Mouse (Mus musculus): Measurements from ENCODE around the gene Scn2a.
A peak's percentile ranks its signal among the peaks of the same experiment; 100 is the strongest.

Gene Scn2a

DNA sequence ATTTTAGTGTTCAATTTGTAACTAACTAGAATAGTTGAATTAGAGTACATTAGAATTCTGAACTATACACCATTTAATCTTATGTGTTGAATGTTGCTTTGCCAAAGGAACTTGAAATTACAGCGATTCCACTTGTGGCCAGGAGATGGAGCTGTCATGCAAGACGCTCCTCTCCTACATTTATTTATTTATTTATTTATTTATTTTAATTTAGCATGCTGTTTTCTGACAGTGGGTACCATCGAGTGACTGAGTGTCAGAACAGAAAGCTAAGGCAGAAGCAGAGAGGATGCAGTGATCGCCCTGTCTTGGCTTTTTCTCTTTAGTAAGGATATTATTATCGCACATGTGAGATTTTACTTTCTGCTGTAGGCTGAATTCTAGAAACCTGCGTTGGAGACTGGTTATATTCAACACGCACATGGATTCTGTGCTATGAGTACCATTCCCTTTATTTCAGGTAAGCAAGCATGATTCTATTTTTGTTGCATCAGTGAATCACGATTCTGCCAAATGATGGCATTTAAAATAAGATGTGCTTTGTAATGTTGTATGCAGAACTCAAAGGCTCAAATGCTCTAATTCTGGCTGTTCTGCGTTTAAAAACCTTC, at the start of gene Scn2a:
TSS of gene Scn2a (plus strand) at position 216 of the 611 bp plus-strand sequence.
- DNase-seq (ENCODE audit: low read depth, low spot score) = peak; percentile 52

DNA sequence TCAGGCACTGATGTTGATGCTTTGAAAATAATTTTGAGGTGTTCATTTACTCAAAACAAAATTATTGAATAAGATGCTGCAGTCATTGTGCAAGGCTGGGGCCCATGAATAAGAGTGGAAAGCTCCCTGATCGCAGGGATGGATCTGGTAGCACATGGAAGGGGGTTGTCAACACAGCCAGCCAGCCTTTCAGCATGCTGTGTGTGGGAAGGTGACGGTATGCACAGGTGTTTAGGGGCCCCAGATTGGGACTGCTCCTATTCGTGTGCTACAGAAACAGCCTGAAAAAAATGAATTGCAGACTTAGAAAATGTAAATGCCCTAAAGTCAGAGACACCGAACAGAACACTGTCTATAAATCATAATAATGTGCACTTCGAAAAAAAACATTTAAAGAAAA, 32.9 kb upstream of the Scn2a start:
- DNase-seq (ENCODE audit: low read depth, low spot score) = no peak

DNA sequence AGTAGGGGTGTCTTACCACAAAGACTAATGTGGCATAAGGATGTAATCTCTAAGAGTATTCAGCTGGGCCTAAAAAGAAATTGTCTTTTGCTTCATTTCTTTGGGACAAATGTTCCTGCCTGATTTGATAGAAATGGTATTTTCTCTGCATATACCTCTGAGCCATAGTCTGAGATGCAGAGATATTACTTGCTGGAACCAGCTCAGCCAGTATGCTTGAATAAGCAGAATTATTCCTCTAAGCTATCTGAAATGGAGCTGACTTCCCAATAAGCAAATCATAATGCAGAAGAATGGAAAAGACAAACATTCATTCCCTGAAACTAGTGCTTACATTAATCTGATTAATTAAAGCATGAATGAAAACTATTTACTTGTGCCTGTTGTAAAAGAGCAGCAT, 12.8 kb upstream of the Scn2a start:
- DNase-seq (ENCODE audit: low read depth, low spot score) = no peak

DNA sequence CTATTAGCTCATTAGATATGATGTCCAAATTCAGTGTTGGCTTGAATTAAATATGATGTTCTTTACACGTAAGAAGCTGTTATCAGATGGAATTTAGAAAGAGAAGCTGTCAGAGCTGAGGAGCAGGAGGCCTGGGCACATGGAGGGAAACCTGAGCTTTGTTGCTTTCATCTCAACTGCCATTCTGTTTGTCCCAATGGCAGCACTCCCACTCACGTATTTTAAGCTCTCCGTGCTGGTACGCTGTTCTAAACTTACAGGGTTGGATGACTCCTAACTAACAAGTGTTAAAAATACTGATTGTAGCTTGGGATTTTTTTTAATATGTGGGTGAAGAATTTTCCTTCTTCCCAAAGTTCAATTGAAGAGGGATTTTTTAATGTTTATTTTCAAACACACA, 8.7 kb upstream of the Scn2a start:
- DNase-seq (ENCODE audit: low read depth, low spot score) = no peak

DNA sequence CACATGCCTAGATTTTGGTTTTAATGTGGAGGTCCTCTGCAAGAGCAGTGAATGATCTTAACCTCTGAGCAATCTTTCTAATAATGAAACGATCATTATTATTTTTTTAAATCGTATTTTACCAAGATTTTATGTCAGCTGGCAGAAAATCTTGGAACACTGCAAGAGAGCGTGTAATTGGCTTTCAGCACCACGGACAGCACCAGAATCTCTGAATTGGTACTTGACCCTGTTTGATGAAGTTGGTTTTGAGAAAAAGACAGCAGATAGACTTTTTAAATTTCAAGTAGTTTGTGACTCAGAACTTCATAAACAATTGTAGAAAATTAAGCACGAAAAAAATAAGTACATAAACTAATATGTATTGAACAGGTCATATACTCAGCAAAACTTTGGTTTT, 790 bp upstream of the Scn2a start:
- no peak for DNase-seq (ENCODE audit: low read depth, low spot score)

DNA sequence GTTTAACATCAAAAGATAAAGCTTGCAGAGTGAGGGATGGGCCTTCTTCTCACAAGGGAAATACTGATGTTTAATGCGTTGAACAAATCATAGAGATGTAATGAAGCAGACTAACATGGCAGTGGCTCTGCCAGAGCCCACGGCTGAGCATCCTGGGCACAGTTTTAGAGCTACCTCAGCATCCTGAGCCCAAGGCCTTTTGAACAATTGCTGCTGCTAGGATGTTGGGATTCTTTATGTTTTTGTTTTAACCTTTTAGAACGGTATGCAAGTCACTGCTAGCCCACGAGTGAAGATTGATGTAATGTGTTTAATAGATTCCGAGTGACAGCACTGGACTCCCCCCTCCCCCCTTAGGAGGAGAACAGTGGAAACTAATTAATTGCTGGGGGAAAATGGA, 683 bp downstream of the Scn2a start:
- peak; percentile 24 for DNase-seq (ENCODE audit: low read depth, low spot score)

DNA sequence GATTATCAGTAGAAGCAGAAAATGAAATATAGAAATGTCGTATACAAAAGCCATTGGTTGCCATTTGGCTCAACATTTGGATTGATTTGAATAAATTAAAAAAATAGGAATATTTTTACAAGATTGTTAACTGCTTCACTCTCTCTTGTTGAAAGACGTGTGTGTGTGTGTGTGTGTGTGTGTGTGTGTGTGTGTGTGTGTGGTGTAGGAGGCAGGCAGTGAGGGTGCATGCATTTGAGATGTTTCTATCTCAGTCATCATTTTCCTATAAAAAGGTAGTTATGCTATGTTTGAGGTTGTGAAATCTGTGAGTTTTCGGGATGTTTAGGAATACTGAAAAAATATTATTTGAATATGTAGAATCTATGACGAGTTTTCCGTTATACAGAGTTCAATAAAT, 1.3 kb downstream of the Scn2a start:
- DNase-seq (ENCODE audit: low read depth, low spot score) = no peak

DNA sequence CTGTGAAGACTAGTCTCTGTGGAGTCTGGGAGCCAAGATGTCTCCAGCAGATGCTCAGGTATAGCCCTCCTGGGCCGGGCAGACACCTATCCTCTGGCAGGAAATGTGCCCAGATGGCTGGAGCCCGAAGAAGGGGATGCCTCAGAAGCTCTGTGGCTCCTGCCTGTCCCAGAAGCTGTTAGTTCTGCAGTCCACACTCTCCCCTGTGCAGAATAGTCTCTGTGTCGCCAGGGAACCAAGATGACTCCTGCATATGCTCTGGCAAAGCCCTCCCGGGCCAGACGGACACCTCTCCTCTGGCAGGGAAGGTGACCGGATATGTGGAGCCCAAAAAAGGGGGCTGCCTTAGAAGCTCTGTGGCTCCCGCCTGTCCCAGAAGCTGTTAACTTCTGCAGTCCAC, 32.1 kb downstream of the Scn2a start:
- DNase-seq (ENCODE audit: low read depth, low spot score) = no peak

DNA sequence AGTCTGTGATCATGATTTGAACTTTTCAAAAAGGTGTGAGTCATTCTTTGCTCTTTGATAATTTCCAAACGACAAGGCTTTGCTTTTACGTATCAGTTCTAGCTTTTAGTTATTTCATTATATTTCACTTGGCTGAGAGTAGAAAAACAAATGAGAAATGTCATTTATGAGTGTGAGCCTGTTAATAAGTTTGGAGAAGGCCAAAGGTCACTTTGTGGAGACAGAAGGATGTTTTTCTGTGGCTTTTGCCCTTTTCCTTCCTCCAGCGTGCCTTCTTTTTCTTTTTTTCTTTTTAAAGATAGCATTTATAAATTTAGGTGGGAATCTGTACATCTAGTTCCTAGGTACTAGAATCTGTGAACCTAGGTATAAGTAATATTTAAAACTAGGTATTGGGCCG, 36.5 kb downstream of the Scn2a start:
- DNase-seq (ENCODE audit: low read depth, low spot score) = no peak

DNA sequence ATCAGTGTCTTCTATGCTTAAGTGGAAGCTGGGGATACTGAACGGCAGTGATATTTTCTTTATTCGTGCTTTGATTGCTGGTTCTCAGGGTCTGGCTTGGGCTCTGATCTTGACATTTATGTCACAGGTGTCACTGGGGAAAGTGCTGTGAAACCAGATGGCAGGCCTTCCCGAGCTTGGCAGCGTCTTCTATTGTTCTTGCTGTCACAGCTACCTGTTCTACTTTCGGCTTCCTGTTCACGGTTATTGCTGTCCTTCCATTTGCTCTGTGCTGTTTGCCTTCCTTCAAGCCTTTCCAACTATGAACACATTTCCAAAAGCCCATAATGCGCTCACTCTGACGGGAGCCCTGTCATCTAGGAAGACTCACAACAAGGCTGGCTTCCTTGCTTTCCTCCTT, 37.9 kb downstream of the Scn2a start:
- DNase-seq (ENCODE audit: low read depth, low spot score) = no peak

DNA sequence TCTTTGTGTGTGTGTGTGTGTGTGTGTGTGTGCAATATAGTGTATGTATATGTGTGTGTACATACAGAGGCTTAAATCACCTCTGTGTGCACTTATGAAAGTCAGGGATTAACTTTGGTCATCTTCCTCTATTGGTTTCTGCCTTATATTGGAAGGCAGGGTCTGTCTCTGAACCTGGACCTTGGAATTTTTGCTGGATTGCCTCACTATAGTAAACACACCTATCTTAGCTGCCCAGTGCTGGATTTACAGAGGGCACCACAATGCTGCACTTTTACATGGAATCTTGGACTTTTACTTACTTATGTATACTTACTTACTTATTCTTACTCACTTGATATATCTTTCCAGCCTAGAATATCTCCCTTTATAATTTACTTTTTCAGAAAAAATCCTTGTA, 43.3 kb downstream of the Scn2a start:
- no peak for DNase-seq (ENCODE audit: low read depth, low spot score)

DNA sequence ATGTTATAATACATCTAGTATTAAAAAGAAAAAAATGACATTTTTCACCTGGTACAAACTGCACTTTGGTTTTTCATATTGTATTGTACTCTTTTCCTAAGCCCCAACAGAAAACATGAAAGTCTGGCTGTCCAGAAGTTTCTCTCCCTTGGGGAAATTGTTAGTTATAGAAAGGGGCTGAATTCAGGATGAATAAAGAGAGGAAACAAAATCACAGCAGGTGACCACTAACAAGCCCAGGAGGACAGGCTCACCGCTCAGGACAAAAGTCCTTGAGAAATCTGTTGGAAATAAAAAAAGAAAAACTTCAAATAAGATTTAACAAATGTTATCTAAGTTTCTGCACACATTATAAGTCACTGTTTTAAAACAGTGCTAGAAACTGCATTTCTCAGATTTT, 43.9 kb downstream of the Scn2a start:
- no peak for DNase-seq (ENCODE audit: low read depth, low spot score)

DNA sequence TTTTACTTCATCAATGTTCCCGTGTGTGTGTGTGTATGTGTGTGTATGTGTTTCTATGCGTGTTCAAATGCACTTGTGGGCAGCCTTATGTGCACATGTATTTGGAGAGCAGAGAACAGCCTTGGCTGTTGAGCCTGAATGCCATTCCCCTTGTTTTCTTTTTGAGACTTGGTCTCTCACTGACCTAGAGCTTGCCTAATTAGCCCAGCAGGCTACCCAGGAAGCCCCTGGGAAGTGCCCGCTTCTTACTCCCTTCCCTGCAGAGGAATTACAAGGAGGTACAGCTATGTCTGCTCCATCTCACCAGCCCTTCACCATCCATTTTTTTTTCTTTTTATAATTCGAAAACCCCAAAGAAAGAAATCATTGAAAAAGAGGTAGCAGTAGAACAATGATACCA, 44.6 kb downstream of the Scn2a start:
- DNase-seq (ENCODE audit: low read depth, low spot score) = no peak

DNA sequence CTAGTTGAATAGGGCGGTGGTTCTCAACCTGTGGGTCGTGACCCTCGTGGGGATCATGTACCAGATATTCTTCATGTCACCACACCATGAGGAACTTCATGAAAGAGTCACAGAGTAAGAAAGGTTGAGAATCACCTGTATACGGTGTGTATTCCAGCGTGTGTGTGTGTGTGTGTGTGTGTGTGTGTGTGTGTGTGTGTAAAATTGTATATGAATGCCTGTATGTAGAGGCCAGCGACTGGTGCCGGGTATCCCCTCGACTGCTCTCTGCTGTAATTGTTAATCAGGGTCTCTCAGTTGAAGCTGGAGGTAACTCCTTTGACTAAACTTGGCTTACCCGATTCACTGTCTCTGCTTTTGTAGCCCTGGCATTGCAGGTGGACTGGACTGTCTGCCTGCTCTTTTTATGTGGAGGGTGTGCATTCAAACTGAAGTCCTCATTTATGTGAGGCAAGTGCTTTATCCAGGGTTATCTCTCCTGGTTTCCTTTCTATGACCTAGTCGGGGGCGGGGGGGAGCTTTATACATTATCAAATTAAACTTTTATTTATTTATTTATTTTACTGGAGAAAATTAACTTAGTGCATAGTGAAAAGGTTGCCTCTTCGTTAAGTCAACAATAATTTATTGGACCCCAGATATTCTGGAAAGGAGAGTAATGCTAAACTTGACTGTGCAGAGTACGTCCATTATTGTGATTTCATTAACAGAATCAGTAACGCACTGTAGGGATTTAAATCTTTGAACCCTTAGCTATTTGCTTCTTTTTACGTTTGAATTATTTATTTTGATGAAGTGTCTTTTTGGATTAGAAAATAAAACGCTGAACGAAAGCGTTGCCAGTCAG, 47.2 kb downstream of the Scn2a start:
- no peak for DNase-seq (ENCODE audit: low read depth, low spot score)

DNA sequence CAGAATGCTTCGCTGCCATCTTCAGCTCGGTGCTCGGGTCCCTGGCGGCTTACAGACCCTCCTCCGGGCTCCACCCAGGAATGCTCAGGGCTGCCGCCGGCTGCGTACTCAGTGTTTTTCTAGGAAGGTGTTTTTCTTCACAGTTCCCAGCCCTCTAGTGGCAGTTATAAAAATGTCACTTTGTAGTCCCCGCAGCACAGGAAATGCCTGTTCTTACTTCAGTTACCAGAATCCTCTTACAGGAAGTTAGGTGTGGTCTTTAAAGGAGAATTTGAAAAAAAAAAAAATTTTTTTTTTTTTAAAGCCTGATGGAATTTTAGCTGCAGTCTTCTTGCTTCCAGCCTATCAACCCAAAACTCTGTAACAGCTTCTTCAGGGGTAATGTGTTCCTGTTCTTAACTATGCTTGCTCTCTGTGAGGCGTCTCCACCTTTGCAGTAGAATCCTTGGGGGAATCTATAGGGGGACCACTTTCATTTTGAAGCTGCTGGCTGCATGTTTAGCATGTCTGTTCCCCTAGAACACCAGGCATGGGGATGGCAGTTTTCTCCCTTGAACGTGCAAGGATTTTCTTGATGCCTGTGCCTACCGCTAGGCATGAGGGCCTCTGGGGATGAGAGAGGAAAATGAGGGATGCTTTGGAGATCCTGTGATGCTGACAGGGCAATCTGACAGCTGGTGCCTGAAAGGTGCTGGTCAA, 48.0 kb downstream of the Scn2a start:
- peak; percentile 93 for DNase-seq (ENCODE audit: low read depth, low spot score)

DNA sequence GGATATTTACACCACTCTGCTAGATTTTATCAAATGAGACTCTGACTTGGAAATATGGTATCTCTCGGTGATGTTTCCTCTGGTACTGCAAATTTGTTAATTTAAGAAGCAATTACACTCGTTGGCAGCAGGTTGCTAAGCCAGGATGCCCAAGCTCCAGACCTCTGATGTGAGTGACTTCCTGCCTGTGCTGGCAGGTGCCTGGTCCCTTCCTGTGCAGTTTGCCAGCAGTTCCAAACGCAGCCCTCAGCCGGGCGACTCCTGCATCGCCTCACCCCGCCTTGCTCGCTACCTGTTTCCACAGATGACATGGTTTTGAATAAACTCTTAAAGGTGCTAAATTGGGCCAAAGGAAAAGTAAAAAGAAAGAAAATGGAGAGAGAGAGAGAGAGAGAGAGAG, 49.0 kb downstream of the Scn2a start:
- DNase-seq (ENCODE audit: low read depth, low spot score) = no peak

DNA sequence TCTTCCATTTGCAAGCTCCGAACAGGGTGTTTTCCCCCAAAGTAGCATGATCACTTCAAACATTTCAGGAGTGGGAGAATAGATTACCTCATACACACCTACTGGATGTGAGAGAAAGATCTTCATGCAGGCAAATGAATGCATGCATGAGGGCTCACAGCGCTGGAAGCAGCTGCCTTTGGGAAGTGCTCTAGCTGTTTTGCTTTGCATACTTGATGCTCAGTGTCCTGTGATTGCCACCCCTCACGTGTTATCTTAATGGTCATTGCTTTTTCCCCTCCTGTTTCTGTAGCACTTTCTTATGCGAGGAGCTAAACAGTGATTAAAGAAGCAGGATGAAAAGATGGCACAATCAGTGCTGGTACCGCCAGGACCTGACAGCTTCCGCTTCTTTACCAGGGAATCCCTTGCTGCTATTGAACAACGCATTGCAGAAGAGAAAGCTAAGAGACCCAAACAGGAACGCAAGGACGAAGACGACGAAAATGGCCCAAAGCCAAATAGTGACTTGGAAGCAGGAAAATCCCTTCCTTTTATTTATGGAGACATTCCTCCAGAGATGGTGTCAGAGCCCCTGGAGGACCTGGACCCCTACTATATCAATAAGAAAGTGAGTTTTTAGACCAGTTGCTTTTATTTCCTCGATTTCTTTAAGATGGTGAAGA, 49.7 kb downstream of the Scn2a start:
- no peak for DNase-seq (ENCODE audit: low read depth, low spot score)

DNA sequence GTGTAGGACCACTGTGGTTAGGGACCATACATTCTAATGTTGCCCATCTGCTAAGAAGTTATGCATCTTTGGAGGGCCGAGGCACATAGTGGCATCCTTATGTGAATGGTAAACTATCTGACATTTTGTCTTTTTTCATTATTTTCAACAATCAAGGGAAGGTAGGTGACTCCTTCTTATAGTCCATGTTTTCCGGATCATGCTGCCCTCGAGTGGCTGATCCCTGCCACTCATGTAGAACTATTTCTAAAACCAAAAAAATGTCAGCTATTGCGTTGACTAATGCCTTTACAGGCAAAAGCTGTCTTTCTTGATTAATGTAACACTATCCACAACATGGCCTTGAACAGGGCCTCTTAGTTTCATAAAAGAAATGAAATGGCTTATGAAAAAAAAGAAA, 59.0 kb downstream of the Scn2a start:
- no peak for DNase-seq (ENCODE audit: low read depth, low spot score)

DNA sequence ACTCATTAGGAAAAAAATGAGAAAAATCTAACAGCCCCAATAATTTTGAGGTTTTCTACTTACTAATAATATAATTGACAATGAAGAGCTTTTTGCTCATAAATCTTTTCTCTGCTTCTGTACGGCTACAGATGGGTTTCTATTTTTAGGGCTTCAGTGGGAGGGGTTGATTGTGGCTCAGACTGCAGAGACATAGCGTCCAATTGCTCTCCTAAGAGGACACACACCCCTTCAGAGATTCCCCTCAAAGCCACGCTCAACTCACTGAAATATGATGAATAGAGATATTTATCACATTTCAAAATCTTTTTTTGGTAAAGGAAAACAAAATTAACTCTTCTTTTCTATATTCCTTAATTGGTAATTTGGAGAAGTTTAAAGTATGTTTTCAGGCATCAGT, 64.6 kb downstream of the Scn2a start:
- no peak for DNase-seq (ENCODE audit: low read depth, low spot score)

DNA sequence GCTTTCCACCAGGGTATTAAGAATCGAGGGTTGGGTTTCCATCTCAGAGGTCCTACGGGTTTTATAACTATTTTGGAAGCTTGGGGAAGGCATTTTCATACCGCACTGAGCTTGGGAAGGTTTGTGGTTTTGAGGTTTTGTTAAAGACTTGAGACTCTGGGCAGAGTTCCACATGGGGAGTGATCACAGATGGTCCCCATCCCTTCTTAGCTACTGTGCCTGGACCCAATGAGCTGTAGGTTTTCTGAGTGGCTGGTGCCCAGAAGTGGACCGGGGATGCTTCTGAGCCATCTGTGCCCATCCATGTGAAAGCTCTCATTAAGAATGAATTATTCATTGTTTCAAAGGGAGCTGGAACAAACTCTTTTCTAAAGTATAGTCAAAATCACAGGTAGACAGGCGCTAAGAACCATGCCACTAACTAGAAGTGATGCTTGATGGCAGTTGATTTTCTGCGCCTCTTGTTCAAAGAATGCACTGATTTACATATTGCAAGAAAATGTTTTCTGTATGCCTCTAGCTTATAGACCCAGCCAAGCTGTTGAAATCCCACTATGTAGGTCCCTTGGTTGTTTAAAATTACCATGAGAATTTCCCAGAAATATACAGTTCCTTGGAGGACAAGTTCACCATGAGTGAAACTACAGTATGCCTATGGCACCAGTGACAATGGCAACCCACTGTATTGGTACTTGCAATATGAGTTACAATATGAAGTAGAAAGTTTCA, 70.0 kb downstream of the Scn2a start:
- DNase-seq (ENCODE audit: low read depth, low spot score) = peak; percentile 62

DNA sequence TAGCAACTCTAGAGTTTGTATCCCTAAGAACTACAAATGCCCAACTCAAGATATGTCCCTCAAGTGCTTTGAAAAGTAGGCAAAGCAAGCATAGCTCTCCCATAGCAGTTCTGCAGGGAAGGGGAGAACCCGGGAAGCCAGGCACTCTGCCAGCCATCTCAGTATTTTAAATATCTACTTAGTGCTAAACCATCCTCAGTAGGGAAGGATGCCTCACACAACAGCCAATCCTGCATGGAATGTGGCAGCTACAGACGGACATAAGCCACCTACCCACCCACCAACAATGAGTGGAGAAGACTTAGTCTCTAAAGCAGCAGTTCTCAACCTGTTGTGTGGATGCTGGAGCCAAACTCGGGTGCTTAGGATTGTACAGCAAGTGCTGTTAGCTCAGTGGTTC, 73.9 kb downstream of the Scn2a start:
- no peak for DNase-seq (ENCODE audit: low read depth, low spot score)

DNA sequence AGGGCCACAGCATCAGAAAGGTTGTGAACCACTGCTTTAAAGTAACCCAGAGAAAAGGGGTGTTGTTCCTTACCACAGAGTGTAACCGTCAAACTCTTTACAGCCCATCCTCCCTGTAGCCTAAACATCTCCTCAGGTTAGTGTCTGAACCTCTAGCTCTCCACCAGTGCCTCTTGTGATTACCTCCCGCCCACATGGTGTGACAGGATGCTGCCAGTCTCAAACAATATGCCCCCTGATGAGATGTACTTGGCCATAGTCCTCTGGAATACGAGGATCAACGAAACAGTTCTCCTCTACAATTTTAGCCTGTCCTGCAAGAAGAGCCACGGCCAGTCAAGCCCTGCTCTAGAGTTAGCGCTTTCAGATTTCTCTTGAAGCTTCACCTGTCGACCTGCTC, 74.5 kb downstream of the Scn2a start:
- DNase-seq (ENCODE audit: low read depth, low spot score) = no peak

Measured in brain, embryonic 18.5 days (tissue).